Mouse (Mus musculus): ENCODE measurements around the gene Jup. TPM values are rescaled to one million over a fixed set of nuclear protein-coding genes. Genes with fewer than 3 reads are reported as not detected.
A peak's percentile ranks its signal among the peaks of the same experiment; 100 is the strongest.

The Jup gene
- 3.5 and 3.9 TPM in 2 replicates for total RNA-seq (2015)
- 1.5 and 5.1 TPM in 2 replicates for total RNA-seq (2017)

DNA sequence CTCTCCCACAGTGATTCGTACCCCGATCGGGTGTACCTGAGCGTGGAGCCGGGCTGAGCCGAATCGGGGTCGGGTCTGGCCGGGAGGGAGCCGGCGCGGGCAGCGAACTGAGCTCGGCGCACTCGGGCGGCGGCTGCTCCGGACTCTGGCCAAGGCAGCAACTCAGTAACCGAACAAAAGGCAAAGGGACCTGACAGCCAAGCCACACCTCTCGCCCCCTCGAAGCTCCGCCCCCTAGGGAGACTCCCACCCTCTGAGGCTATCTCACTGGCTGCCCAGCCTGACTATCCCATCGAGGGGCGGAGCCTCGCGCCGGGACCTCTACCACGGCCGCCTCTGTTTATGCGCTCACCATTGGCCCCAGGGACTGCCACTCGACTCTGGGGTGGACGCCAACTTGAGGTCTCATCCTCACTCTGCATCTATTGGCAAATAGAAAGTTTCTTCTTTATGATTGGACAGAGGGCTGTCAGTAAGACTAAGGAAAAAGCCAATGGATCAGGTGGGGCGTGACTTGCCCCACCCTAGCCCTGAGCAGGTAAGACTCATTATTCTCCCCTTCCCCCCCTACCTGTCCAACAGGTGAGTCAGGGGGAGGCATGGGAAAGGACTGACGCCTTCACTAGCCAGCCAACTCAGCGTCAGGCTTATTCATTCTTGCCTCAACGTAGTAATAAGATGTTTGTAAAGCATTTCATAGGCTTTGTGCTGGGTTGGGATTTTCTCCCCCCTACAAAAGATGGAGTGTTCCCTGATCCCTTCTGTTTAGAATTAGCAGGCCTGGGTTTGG lies at the start of gene Jup:
Jup (minus strand) TSS at position 164 of the 790 bp plus-strand sequence.
- peak; percentile 86 for ATAC-seq (ENCODE audit: poor library complexity, severe bottlenecking)

DNA sequence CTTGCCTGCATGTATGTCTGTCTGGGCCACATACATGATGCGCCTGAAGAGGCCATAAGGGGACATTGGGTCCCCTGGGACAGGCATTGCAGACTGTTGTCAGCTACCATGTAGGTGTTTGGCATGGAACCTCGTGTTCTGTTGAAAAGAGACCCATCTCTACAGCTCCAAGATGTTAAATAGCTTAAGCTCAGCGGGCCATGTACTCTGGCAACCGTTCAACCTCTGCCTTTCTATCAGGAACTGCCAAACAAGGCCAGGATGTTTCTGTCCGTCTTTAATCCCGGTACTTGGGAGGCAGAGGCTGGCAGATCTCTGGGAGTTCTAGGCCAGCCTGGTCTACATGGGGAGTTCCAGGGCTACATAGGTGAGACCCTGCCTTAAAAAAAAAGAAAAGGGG lies 45.1 kb upstream of the Jup start:
- no peak for ATAC-seq (ENCODE audit: poor library complexity, severe bottlenecking)

DNA sequence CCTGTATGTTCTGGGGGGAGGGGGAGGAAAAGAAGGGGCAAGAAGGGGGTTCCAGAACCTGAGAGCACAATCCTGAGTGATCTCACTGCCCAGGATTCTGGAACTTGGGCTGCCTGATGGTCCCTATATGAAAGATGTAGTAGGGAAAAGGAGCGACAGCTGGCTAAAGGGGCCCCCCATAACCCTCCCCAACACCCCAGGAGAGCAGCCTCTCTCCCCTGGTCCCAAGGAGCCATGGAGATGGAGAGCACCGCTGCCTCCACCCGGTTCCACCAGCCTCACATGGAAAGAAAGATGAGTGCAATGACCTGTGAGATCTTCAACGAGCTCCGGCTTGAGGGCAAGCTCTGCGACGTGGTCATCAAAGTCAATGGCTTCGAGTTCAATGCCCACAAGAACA lies 44.2 kb upstream of the Jup start, which contains the start of the genes Nt5c3b and Klhl10:
Nt5c3b (minus strand) TSS at position 12 of the 400 bp plus-strand sequence.
Klhl10 (plus strand) TSS at position 121 of the 400 bp plus-strand sequence.
- ATAC-seq (ENCODE audit: poor library complexity, severe bottlenecking): no peak

DNA sequence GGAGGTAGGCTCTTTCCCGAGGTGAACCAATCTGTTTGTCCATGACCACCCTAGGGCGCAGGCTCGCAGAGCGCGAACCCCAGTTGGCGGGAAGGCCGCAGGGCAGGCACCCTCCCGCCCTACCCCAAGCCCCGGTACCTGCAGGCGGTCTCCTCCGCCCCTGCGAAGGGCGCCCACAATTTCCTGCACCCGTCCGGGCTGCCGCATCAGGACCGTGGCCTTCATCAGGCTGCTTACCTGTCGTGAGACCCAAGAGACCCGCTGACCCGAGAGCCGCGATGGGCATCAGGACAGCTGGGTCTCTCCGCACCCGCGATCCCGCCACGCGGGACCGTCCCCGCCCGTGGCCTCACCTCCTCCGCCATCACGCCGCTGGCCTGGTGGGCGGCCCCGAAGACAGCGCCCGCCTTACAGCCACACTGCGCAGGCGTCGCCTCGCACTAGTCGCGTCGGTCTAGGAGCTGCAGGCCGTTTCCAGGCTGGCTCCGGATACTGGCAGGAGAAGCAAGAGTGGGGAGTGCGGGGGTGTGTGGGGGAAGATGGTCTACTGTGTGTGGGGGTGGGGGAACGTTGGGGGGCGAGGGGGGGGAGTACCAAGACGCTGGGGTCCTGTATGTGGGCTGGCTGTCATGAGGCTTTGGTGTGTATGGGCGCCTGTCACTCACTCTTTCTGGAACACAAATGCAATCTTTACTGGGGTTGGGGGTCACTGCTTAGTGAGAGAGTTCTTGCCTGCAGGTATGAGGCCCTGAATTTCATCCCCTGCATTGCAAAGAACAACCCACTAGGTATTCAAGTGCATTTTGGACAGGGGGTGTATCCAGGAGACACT lies 43.3 kb upstream of the Jup start:
- peak; percentile 99 for ATAC-seq (ENCODE audit: poor library complexity, severe bottlenecking)

DNA sequence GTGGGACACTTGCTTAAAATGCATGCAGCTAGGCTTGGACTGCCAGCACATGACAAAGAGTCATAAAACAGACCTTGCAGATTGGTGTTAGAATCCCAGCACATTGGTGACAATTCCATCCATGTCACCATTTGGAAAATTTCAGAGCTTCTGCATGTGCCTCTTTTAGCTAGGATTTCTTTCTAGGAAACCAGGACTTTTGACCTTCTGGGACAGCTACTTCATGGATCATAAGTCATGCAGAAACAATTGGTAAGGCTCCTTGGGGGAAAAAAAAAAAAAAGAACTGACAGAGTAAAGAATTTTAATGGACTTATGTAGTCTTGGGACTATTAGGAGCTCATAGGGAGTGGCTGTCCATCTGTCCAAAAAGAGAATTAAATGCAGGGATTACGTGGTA lies 40.3 kb upstream of the Jup start:
- no peak for ATAC-seq (ENCODE audit: poor library complexity, severe bottlenecking)

DNA sequence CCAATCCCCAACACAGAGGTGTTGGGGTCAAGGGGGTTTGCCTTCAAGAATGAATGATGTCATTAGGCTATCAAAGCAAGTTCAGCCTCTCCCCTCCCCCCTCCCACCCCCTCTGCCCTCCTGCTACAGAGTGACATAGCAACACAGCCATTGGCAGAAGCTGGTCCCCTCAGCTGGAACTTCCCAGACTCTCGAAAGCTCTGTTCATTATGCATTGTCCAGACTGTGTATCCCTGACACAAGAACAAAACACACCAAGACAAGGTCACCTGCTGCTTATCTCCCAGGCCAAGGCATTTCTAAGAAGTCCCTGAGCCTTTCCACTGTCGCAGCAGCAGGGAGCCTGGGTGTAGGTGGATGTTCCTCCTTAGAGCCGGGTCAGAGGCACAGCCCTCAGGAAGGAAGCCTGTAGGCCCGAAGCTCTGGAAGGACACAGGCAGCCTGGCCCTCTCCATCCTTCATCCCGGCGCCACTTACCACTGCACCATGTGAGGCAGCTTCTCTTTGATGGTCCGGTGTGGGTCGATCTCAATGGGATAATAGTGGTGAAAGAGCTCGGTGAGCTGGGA lies 38.2 kb upstream of the Jup start:
- no peak for ATAC-seq (ENCODE audit: poor library complexity, severe bottlenecking)

DNA sequence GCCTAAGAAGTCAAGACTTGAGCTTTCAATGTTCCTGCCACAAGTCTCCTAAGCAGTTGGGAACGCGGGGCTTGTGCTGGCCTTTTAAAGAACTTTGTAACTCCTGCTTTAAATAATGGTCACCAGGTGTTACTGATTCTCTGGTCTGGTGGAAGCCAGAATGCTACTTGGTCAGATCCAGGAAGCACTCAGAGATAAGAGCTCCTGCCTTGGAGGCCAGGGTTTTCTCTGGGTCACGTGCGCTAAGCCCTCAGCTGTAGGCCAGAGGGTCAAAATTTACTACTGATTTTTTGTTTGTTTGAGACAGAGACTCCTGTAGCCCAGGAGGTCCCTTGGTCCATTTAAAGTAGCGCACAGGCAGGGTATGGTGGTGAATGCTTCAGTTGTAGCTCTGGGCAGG lies 34.4 kb upstream of the Jup start:
- ATAC-seq (ENCODE audit: poor library complexity, severe bottlenecking): no peak

DNA sequence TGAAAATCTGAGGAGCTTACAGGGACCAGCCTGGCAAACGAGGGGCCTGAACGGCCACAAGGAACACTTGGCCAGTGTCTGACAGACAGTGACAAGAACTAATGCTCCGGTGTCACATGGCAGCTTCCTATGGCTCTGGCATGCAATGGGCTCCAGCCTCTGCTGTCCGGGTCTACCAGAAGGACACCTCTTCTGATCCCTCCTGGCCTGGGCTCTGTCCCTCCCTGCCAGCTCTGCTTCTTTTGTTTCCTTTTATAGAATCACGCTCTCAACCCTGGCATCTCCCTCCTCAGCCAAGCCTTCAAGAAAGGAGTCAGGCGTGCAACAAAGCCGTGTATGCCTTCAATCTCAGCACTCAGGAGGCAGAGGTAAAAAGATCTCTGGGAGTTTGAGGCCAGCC lies 32.5 kb upstream of the Jup start:
- no peak for ATAC-seq (ENCODE audit: poor library complexity, severe bottlenecking)

DNA sequence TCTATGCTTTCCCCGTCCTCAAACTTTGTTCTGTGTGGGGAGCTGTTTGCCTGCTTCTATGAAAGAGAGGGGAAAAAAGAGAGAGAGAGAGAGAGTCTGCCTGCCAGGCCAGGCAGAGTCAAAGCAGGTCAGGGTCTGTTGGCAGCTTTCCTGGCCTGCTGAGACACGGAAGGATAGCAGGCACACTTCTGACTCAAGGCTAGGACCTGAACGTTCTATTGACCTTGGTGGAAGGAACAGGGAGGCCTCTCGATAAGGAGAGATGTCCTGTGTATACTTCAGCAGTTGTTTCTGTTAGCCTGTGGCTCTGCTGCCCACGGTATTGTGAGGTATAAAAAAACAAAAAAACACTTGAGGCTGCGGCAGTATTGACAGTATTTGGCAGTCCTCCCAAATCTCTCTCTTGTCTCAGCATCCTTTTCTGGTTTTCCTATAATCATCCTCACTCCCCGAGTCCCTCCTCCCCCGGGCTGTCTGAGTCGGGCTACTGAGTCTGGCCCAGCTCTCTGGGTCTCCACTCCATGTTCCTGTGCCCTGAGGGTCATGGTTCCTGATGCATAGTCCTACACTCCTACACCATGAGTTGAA lies 31.1 kb upstream of the Jup start:
- ATAC-seq (ENCODE audit: poor library complexity, severe bottlenecking): no peak

DNA sequence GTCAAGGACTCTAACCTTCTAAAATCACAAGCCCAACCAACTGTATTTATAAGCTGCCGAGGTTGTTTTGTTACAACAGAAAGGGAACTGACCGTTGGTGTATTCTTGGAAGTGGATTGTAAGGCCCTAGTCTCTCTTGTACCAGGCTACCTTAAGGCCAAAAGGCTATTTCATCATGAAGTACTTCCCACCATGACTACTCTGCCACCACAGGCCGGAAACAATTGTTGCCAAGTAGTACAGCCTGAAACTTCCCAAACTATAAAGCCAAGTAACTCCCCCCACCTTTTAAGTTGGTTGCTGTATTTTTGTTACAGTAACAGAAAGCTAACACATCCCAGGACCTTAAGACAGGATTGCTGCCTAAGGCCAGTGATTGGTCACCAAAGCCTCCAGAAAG lies 29.3 kb upstream of the Jup start:
- ATAC-seq (ENCODE audit: poor library complexity, severe bottlenecking): peak; percentile 50

DNA sequence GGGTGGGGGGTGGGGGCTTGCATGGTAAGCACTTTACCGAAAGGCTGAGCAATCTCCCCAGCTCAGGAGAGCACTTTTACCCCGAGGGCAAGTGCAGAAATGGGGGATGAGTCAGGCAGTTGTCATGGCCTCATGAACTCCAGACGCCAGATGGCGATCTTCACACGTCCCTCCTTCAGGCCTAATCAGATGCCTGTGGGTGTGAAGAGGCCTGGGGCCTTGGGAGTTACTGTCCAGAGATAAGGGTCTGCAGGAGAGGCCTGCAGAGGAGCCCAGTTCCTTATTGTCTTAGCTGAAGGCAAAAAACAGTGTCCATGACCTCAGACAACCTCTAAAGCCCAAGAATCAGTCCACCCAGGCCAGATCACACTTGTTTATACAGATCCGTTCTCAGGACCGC lies 28.3 kb upstream of the Jup start:
- peak; percentile 71 for ATAC-seq (ENCODE audit: poor library complexity, severe bottlenecking)

DNA sequence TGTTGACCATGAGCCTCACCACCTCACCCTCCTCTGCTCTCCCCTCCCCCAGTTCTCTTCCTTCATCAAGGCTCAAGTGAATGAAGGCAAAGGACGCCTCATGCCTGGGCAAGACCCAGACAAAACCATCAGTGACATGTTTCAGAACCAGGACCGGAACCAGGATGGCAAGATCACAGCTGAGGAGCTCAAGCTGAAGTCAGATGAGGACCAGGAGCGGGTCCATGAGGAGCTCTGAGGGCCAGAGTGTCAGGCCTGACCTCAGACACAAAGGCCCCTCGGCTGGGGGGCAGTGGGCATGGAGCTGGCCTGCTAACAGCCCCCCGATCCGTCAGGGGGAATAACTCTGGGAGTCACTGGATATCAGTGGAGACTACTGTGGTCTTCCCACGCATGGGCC lies 26.3 kb upstream of the Jup start:
- ATAC-seq (ENCODE audit: poor library complexity, severe bottlenecking): no peak

DNA sequence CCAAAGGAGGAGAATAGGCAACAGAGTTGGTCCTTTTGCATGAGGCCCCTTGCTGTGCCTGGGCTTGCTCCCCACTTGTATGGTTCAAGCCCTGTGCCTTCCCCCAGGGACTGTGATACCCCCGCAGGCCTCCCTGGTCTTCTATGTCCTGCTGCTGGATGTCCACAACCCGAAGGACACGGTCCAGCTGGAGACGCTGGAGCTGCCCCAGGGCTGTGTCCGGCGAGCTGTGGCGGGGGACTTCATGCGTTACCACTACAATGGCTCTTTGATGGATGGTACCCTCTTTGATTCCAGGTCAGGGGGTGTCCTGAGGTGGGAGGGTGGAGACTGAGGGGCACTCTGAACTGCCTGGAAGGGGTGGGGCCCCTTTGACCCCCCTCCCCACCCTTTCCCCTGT lies 24.0 kb upstream of the Jup start:
- no peak for ATAC-seq (ENCODE audit: poor library complexity, severe bottlenecking)

DNA sequence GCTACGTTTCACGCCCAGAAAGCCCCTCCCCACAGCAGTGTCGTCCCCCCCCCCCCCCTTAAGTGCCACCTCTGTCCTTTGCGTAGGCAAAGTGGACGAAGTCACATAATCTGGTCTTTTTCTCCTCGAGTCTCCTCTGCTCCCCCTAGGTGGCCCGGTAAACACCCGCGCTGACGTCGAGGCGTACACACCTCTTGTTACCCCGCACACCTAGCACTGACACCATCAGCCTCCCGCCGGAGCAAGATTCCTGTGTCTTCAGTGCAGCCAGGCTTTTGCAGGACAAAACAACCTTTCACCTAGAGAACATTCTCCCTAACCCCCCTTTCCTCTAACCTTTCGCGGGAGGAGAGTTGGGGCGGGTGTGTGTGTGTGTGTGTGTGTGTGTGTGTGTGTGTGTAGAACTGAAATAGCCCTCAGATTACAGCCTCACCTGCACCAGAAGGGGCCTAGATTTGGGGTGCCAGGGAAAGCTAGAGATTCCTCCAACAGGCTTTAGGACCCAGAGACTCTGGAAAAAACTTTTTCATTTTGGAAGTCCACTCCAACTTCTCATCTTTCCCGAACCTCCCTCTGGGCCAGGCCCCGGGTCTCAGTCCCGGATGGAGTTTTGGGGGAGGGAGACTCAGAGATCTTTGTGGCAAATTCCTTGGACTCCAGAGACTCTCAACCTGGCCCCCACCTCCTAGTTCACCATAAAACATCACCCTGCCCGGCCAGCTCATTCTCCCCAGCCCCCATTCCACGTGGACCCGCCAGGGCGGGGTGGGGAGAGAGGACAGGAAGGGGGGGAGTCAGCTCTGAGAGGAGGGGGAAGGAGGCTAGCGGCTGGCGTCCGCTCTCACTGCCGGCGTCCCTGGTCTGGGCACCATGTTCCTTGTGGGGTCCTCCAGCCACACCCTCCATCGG lies 17.6 kb upstream of the Jup start, which contains the start of gene Fkbp10:
Fkbp10 (plus strand) TSS at position 784 of the 909 bp plus-strand sequence.
- ATAC-seq (ENCODE audit: poor library complexity, severe bottlenecking): no peak

DNA sequence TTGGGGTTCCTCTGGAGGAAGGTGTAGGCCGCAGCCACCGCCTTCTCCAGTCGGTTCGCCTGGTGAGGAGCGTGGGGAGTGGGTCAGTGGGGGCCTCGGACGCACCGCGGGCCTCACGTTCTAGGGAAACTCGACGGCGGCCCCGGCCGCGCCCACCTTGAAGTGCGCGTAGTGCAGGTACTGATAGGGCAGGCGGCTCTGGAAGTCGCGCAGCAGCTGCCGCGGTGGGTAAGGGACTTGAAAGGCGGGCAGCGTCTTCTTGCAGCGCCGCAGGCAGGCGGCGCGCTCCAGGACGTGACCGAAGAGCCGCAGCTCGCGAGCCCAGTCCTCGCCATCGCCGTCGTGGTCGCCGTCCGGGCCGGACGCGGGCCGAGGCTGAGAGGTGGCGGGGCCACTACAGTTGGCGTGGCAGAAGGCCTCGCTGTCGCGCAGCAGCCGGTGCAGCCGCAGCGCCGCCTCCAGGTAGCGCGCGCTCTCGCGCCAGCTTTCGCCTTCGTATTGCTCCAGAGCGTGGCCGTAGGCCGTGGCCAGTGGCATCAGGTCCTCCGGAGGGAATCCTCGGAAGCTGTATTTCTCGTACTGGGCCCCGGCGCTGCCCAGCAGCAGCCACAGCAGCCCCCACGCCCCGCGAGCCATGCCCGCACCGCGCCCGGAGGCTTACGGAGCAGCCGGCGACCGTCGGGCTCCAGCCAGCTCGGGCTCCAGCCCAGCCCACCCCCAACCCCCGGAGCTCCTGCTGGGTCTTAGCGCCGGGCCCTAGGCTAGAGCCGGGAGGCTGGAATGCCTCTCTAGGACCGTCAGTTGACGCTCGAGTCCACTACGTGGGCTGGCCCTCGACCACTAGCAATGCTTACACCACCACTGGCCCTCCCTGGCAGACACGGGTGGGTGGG lies 16.7 kb upstream of the Jup start, which contains the start of gene P3h4:
P3h4 (minus strand) TSS at position 816 of the 893 bp plus-strand sequence.
- peak; percentile 72 for ATAC-seq (ENCODE audit: poor library complexity, severe bottlenecking)

DNA sequence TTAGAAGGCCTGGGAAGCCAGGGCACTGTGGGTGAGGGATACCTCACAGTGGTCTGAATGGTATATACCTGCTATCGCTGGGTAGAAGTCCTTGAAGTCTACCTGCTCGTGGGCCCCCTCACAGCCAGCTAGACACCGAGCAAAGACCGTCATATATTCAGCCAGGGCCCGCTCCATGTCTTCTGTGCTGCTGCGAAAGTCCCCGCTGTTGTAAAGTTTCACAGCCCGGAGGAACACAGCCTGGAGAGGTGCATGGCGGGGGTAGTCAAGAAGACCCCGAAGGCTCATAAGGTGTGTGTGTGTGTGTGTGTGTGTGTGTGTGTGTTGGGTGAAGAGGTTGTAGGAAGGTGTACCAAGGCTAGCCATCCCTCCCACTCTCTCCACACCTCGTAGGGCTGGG lies 16.0 kb upstream of the Jup start:
- no peak for ATAC-seq (ENCODE audit: poor library complexity, severe bottlenecking)

DNA sequence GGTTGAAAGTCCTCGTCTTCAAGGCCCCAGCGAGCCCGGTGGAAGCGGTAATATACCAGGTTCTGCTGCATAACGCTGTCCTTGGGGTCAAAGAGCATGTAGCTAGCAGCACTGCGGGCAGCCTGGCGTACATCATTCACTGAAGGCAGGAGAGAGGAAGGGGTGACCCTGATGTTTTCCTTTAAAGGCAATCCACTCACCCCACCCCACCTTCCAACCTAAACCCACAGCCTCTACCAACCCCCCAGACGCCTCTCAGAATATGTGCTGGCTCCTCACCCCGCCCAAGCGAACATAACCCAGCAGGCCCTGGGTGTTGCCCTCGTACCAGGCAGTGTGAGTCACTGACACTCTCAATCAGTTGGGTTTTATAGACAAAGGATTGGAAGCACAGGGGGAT lies 14.2 kb upstream of the Jup start:
- ATAC-seq (ENCODE audit: poor library complexity, severe bottlenecking): no peak

DNA sequence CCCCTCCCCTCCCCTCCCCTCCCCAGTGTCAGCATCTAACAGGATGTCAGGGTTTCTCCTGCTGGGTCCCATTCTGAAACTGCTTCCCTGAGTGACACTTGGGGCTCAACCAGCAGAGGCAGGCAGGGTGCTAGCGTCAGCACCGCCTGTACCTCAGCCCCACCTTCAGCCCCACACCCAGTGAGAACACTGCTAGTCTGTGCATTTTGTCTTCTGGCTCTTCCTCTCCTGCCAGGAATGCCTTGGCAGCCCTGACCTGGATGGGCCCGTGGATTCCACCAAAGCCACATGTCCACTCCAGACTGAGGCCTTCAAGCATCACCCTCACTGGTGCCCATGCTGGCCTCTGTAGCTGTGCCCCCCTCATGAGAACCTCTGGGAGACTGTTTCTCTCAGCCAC lies 12.1 kb upstream of the Jup start:
- ATAC-seq (ENCODE audit: poor library complexity, severe bottlenecking): no peak
